Mouse (Mus musculus): Measurements from ENCODE around the gene Rfx7. TPM values are rescaled to one million over a fixed set of nuclear protein-coding genes. Genes with fewer than 3 reads are reported as not detected.
"Not testable (repeated sequence)": the region's sequence is repeated elsewhere in the genome, so short reads cannot be mapped to it uniquely, and the experiment has no call there.

Rfx7 gene
- polyA plus RNA-seq, 1 experiment from 2014 or later, result 15.9 TPM

- no peaks in the 10 kb centered on the region for H3K36me3 ChIP-seq
- no peak overlapping the region; the same call in 1 of the 2 replicates for H3K27ac ChIP-seq
- no peak for DNase-seq (ENCODE audit: low spot score)
- H3K9me3 ChIP-seq (replicated peaks), result no peaks in the 10 kb centered on the region
- peaks cover 14% of the 10 kb centered on the region for H3K4me1 ChIP-seq
- H3K4me3 ChIP-seq, result no peak overlapping the region
- no peaks in the 10 kb centered on the region for H3K27me3 ChIP-seq (ENCODE audit: low read depth, poor library complexity, severe bottlenecking)
Observed at GRCm38 (mm10) chr9:72635134-72635533, 103.1 kb downstream of the Rfx7 start.

GRCm38 (mm10) chr9:72636547-72636946 is 104.5 kb downstream of the Rfx7 start:
- no peaks in the 10 kb centered on the region for H3K36me3 ChIP-seq
- H3K27ac ChIP-seq, result no peak overlapping the region
- H3K27me3 ChIP-seq (ENCODE audit: low read depth, poor library complexity, severe bottlenecking), result no peaks in the 10 kb centered on the region
- no peaks in the 10 kb centered on the region for H3K9me3 ChIP-seq (replicated peaks)
- no peak for DNase-seq (ENCODE audit: low spot score)
- peaks cover 28% of the 10 kb centered on the region for H3K4me1 ChIP-seq
- no peak overlapping the region for H3K4me3 ChIP-seq
- 77% methylated on average over 7 of the region's 7 CpGs for WGBS

GRCm38 (mm10) chr9:72637243-72637642 is 105.2 kb downstream of the Rfx7 start:
- 85% methylated on average over 8 of the region's 8 CpGs for WGBS
- Histone ChIP-seq H3K4me3 (no peak overlapping the region), H3K4me1 (peaks cover 30% of the 10 kb centered on the region), H3K36me3 (no peaks in the 10 kb centered on the region), H3K27me3 (ENCODE audit: low read depth, poor library complexity, severe bottlenecking) (no peaks in the 10 kb centered on the region), H3K9me3 (replicated peaks) (no peaks in the 10 kb centered on the region), H3K27ac (no peak overlapping the region)
- DNase-seq (ENCODE audit: low spot score), result no peak

DNA sequence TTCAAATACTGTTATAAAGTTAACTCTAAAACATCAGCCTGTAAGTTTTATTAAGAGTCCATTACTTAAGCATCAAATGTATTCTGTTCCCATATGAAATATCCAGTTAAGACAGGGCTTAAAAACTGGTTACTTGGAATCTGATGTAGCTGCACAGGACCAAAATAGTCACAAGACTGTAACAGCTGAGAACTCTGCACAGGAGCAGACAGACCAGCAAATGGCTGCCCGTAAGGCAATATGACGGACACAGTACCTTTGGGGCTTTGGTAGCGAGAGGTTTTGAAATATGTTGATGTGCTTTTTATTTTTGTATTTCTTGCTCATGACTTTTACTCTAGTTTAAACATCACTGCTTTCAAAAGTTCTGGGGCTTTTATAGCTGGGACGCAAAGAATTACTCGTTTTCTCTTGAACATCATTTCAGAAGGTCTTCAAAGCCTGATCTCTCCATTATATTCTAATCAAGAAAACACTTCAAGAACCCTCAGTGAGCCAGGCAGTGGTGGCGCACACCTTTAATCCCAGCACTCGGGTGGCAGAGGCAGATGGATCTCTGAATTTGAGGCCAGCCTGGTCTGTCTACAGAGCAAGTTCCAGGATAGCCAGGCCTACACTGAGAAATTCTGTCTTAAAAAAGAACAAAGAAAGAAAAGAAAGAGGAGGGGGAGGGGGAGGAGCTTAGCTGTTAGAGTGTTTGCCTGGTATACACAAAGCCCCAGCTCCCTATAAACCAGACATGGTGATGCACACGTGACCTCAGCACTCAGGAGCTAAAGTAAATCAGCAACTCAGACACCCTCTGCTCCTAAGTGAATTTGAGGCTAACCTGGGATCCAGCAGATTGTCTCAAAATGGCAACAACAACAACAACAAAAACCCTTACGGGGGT is 107.2 kb downstream of the Rfx7 start:
- Histone ChIP-seq H3K27ac (peak overlapping the region; percentile 99), H3K36me3 (no peaks in the 10 kb centered on the region), H3K4me1 (peaks cover 35% of the 10 kb centered on the region), H3K27me3 (ENCODE audit: low read depth, poor library complexity, severe bottlenecking) (no peaks in the 10 kb centered on the region), H3K4me3 (peak overlapping the region; percentile 54), H3K9me3 (replicated peaks) (no peaks in the 10 kb centered on the region)
- DNase-seq (ENCODE audit: low spot score), result no peak
- 50% methylated on average over 9 of the region's 9 CpGs for WGBS

- Histone ChIP-seq H3K4me1 (peaks cover 40% of the 10 kb centered on the region), H3K27me3 (ENCODE audit: low read depth, poor library complexity, severe bottlenecking) (no peaks in the 10 kb centered on the region), H3K9me3 (replicated peaks) (no peaks in the 10 kb centered on the region), H3K27ac (peak overlapping the region; percentile 99), H3K36me3 (no peaks in the 10 kb centered on the region), H3K4me3 (peak overlapping the region; percentile 54)
- DNase-seq (ENCODE audit: low spot score), result peak; percentile 88
- WGBS, result 1% methylated on average over 27 of the region's 27 CpGs
Observed at GRCm38 (mm10) chr9:72639843-72640621, 108.0 kb downstream of the Rfx7 start.

DNA sequence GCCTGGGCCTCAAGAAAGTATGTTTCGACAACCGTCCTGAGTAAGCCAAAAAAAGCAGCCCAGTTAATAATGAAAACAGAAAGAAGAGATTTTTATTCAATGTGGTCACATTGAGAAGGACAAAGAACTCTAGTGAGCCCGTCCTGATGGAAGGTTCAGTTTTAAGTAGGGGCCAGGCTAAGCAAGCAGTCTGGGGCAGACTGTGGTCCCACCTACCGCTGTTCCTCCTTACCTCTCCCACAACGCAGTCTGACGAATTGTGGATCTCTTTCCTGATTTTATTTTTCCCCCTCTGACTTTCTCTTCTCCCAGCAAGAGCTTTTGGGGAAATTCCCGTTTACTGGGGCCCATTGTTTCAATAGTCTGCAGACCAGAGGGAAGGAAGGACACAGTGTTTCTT is 108.6 kb downstream of the Rfx7 start:
- Histone ChIP-seq H3K27me3 (ENCODE audit: low read depth, poor library complexity, severe bottlenecking) (no peaks in the 10 kb centered on the region), H3K4me1 (peaks cover 40% of the 10 kb centered on the region), H3K27ac (peak overlapping the region; percentile 99), H3K4me3 (peak overlapping the region; percentile 54), H3K36me3 (no peaks in the 10 kb centered on the region), H3K9me3 (replicated peaks) (no peaks in the 10 kb centered on the region)
- no peak for DNase-seq (ENCODE audit: low spot score)
- 37% methylated on average over 7 of the region's 7 CpGs for WGBS

GRCm38 (mm10) chr9:72641093-72641680 is 109.1 kb downstream of the Rfx7 start:
- H3K4me1 ChIP-seq, result peaks cover 40% of the 10 kb centered on the region
- H3K27me3 ChIP-seq (ENCODE audit: low read depth, poor library complexity, severe bottlenecking), result no peaks in the 10 kb centered on the region
- no peak for DNase-seq (ENCODE audit: low spot score)
- no peaks in the 10 kb centered on the region for H3K36me3 ChIP-seq
- peak overlapping the region; percentile 54; the same call in 1 of the 2 replicates for H3K4me3 ChIP-seq
- 79% methylated on average over 6 of the region's 6 CpGs for WGBS
- H3K27ac ChIP-seq, result peak overlapping the region; percentile 99
- H3K9me3 ChIP-seq (replicated peaks), result no peaks in the 10 kb centered on the region

DNA sequence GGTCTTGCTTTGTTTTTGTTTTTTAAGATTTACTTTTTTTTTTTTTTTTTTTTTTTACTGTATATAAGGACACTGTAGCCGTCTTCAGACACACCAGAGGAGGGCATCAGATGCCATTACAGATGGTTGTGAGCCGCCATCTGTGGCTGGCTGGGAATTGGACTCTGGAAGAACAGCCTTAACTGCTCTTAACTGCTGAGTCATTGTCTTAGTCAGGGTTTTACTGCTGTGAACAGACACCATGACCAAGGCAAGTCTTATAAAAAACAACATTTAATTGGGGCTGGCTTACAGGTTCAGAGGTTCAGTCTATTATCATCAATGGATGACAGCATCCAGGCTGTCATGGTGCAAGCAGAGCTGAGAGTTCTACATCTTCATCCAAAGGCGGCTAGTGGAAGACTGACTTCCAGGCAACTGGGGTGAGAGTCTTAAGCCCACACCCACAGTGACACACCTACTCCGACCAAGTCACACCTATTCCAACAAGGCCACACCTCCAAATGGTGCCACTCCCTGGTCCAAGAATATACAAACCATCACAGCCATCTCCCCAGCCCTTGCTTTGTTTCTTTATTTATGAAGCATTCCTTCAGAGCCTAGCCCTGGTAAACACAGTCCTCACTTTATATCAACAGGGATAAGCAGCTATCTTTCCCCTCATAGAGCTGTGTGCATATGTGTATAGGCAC is 110.9 kb downstream of the Rfx7 start:
- 91% methylated on average over 4 of the region's 4 CpGs for WGBS
- DNase-seq (ENCODE audit: low spot score); H3K36me3 ChIP-seq; H3K4me3 ChIP-seq; H3K9me3 ChIP-seq (replicated peaks); H3K27me3 ChIP-seq (ENCODE audit: low read depth, poor library complexity, severe bottlenecking): not testable (repeated sequence)
- Histone ChIP-seq H3K4me1 (peaks cover 40% of the 10 kb centered on the region), H3K27ac (peak overlapping the region; percentile 74; the same call in 1 of the 2 replicates)

GRCm38 (mm10) chr9:72643651-72644417 is 111.8 kb downstream of the Rfx7 start:
- H3K9me3 ChIP-seq (replicated peaks), result no peaks in the 10 kb centered on the region
- no peaks in the 10 kb centered on the region for H3K27me3 ChIP-seq (ENCODE audit: low read depth, poor library complexity, severe bottlenecking)
- H3K4me3 ChIP-seq, result no peak overlapping the region
- H3K36me3 ChIP-seq, result no peaks in the 10 kb centered on the region
- peak; percentile 28 for DNase-seq (ENCODE audit: low spot score)
- H3K27ac ChIP-seq, result peak overlapping the region; percentile 74
- WGBS, result 80% methylated on average over 6 of the region's 6 CpGs
- peaks cover 40% of the 10 kb centered on the region for H3K4me1 ChIP-seq

DNA sequence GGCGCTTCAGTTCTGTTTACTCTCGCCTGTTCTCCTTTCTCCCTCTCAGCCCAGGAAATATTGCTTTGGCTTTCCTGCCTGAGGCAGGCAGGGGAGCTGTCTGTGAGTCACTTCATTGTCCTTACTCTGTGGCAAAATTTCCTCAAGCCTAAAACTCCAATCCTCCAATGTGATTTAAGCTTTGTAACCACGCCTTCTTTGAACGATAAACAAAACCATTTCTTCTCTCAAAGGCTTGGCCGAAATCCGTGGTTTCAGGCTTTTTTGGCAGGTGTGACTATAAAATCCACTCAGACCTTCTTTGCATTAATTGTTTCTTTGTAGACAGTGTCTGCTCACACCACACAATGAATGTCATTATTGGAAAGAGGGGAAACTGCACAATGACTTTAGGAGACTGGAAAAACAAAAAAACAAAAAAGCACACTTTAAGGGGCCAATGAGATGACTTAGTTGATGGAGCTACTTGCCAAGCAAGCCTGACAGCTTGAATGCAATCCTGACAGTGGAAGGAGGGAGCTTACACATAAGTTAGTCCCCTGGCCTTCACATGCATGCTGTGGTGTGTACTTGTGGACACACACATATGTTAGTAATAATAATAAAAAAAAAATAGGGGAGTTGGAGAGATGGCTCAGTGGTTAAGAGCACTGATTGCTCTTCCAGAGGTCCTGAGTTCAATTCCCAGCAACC is 112.5 kb downstream of the Rfx7 start:
- H3K27ac ChIP-seq, result peak overlapping the region; percentile 74
- DNase-seq (ENCODE audit: low spot score), result peak; percentile 2
- WGBS, result 67% methylated on average over 6 of the region's 6 CpGs
- no peaks in the 10 kb centered on the region for H3K27me3 ChIP-seq (ENCODE audit: low read depth, poor library complexity, severe bottlenecking)
- peaks cover 32% of the 10 kb centered on the region for H3K4me1 ChIP-seq
- H3K4me3 ChIP-seq, result no peak overlapping the region
- H3K36me3 ChIP-seq, result no peaks in the 10 kb centered on the region
- H3K9me3 ChIP-seq (replicated peaks), result no peaks in the 10 kb centered on the region

DNA sequence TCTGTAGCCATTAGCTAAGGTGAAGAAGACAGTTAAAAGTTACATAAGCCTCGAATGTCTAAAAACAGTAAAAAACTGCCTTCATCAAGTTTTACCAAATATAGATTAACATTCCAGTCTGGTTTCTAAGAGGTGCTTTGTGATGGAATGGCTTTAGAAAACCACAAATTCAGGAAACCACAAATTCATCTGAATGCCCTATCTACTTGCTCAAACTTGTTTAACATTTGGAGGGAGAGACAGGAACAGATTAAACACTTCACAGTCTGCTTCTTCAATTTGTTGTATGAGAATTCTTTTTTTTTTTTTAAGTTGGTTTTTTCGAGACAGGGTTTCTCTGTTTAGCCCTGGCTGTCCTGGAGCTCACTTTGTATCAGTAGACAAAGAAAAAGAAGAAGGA is 117.7 kb downstream of the Rfx7 start:
- DNase-seq (ENCODE audit: low spot score), result no peak
- no peak overlapping the region for H3K4me3 ChIP-seq
- H3K27ac ChIP-seq, result no peak overlapping the region
- H3K4me1 ChIP-seq, result peaks cover 23% of the 10 kb centered on the region
- no peaks in the 10 kb centered on the region for H3K9me3 ChIP-seq (replicated peaks)
- H3K36me3 ChIP-seq, result no peaks in the 10 kb centered on the region
- no peaks in the 10 kb centered on the region for H3K27me3 ChIP-seq (ENCODE audit: low read depth, poor library complexity, severe bottlenecking)
- WGBS, result 78% methylated on average over 2 of the region's 2 CpGs
